Mouse (Mus musculus): Measurements from ENCODE around the gene Orc1. TPM values are rescaled to one million over a fixed set of nuclear protein-coding genes. Genes with fewer than 3 reads are reported as not detected.

The Orc1 gene
- total RNA-seq, 2 experiments from 2014 or later, result not detected

DNA sequence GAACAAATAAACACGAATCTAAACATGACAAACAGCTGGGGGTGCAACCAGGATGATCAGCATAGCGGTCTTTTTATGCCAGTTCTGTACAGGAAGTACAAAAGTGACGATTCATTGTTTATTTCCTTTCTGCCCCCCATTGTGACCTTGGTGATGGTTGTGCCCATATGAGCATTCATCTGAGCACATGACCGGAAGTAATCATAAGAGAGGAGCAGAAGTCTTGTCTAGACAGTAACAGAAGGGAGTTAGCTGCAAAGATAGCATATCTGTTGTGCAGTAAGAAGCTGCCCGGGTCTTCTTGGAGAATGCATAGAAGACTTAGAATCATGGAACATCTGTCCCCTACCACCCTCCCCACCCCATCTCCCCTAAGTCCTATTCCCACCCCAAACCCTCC is 59.5 kb downstream of the Orc1 start:
- intact Hi-C loops (cut with DNase I), result no loop called here
- DNase-seq (ENCODE audit: extremely low spot score in 1 of 2, low spot score in 2 of 2), result no peak
- Histone ChIP-seq H3K27ac (no peak overlapping the region), H3K4me3 (no peak overlapping the region)
- no peak for TF ChIP-seq CTCF (IDR thresholded peaks at IDR 0.05)

DNA sequence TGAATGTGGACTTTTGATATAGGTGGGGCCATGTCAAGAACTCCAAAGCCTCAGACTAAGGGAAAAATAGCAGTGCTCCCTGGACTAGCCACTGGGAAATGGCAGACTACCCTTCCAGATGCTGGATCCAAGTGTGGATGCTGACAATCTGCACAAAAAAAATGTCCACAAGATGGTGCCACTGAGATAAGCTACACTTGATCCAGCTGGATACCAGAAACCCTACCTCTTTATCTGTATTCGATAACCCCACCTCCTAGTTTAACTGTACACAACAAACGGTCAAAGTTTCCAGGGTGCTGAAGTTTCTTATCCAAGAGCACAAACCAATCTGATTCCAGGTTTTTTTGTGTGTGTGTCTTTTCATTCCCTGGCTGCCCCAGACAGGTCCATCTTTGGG is 85.2 kb downstream of the Orc1 start:
- Histone ChIP-seq H3K27ac (no peak overlapping the region), H3K4me3 (no peak overlapping the region)
- intact Hi-C loops (cut with DNase I), result no loop called here
- DNase-seq (ENCODE audit: extremely low spot score in 1 of 2, low spot score in 2 of 2), result no peak
- peak; percentile 51 for TF ChIP-seq CTCF (IDR thresholded peaks at IDR 0.05)

Other genes starting within 250 kb of the Orc1 start
- not detected for gene Shisal2a, start 196.1 kb upstream of the Orc1 start, total RNA-seq (2021)
- 1 to 10 TPM; 4.7 to 4.8 TPM for gene Gpx7, start 172.5 kb upstream of the Orc1 start, total RNA-seq (2021)
- 10 to 100 TPM; 40.9 to 43.5 TPM for gene Tut4, start 120.0 kb upstream of the Orc1 start, total RNA-seq (2021)
- gene Prpf38a, start 87 bp upstream of the Orc1 start, total RNA-seq (2021), result 10 to 100 TPM; 28.5 to 29.3 TPM
- 10 to 100 TPM; 35.5 to 40.3 TPM for gene Cc2d1b, start 40.5 kb downstream of the Orc1 start, total RNA-seq (2021)
- 1 to 10 TPM in 1 of 2 experiments, under 1 TPM in 1; 0.93 to 1.6 TPM for gene 3110021N24Rik, start 140.2 kb downstream of the Orc1 start, total RNA-seq (2021)
- gene Zfyve9, start 201.4 kb downstream of the Orc1 start, total RNA-seq (2021), result 10 to 100 TPM; 66.4 to 78.5 TPM